Mouse (Mus musculus) limb, embryonic 14.5 days (tissue): ENCODE data around the gene Grm1. TPM values are rescaled to one million over a fixed set of nuclear protein-coding genes. Genes with fewer than 3 reads are reported as not detected.

Source experiments
- ATAC-seq: fragments of 200-750 bp; cut with Nextera tagmentation; 2 replicates; pipeline ENCODE4 v1.8.0; 2017; ENCODE audit warnings: low read depth, moderate number of reproducible peaks, moderate TSS enrichment; ENCODE audit not compliant: low FRiP score
- DNase-seq: peaks from one replicate; pipeline ENCODE4 v3.0.0-alpha.2; 2015; ENCODE audit warnings: low spot score
- H3K27ac ChIP-seq: fragments of 300-500 bp; sonication (generic); replicated peaks from 2 replicates; pipeline ENCODE4 v1.5.1; 2014; ENCODE audit warnings: low read depth, mild to moderate bottlenecking, low read length, moderate library complexity, mixed read lengths
- H3K27me3 ChIP-seq: fragments of 300-500 bp; sonication (generic); 2 replicates; pipeline ENCODE4 v1.6.1; 2014; ENCODE audit warnings: low read length, mixed read lengths; ENCODE audit not compliant: control insufficient read depth, insufficient read depth
- H3K36me3 ChIP-seq: fragments of 300-500 bp; sonication (generic); 2 replicates; pipeline ENCODE4 v1.6.1; 2014; ENCODE audit warnings: mild to moderate bottlenecking, low read length, moderate library complexity, mixed read lengths; ENCODE audit not compliant: control insufficient read depth, insufficient read depth
- H3K4me1 ChIP-seq: fragments of 300-500 bp; sonication (generic); 2 replicates; pipeline ENCODE4 v1.6.1; 2014; ENCODE audit warnings: antibody characterized with exemption, low read length, mixed read lengths; ENCODE audit not compliant: control insufficient read depth, insufficient read depth
- H3K4me2 ChIP-seq: fragments of 300-500 bp; sonication (generic); replicated peaks from 2 replicates; pipeline ENCODE4 v1.6.1; 2014; ENCODE audit warnings: low read depth, mild to moderate bottlenecking, low read length, moderate library complexity; ENCODE audit not compliant: severe bottlenecking
- H3K4me3 ChIP-seq: fragments of 300-500 bp; sonication (generic); replicated peaks from 2 replicates; pipeline ENCODE4 v1.5.1; 2014; ENCODE audit warnings: low read length
- H3K9ac ChIP-seq: fragments of 300-500 bp; sonication (generic); 2 replicates; pipeline ENCODE4 v1.6.1; 2014; ENCODE audit warnings: mild to moderate bottlenecking, low read depth, low read length, moderate library complexity; ENCODE audit not compliant: severe bottlenecking
- H3K9me3 ChIP-seq: fragments of 300-500 bp; sonication (generic); 2 replicates; pipeline ENCODE4 v1.6.1; 2016; ENCODE audit warnings: low read length; ENCODE audit not compliant: control insufficient read depth
- POLR2A ChIP-seq: fragments of 200-500 bp; IDR thresholded peaks from 2 replicates; pipeline ENCODE4 v1.8.0; 2012; ENCODE audit warnings: inconsistent platforms, mild to moderate bottlenecking, moderate library complexity, borderline replicate concordance; ENCODE audit not compliant: insufficient read depth, insufficient read length; ENCODE audit errors: extremely low read depth
- WGBS: fragments of 180-500 bp; shearing (Covaris S2); extraction: QIAGEN DNeasy Blood & Tissue Kit; methylation state at CpG from one replicate; pipeline ENCODE4 v1.1.7; 2014; 5-methylcytosine and 5-hydroxymethylcytosine counted together
- polyA plus RNA-seq, 2 experiments: library from polyadenylated mRNA; depleted of rRNA in 1 of 2; stranded (reverse) in 1 of 2; unstranded in 1 of 2; fragments of >200 nt; fragmentation: Nextera tagmentation in 1 of 2; extraction: Ambion mirVana in 1 of 2; gene quantifications; 2 replicates each; pipeline versions ENCODE4 v1.2.1 to v1.2.3; 2012 to 2014

Grm1 gene
- polyA plus RNA-seq, 2 experiments, result 0.08 to 0.19 TPM

GRCm38 (mm10) chr10:10697497-10697896 is 384.7 kb downstream of the Grm1 start:
- Histone ChIP-seq H3K9me3 (no peaks in the 10 kb centered on the region), H3K4me3 (no peak overlapping the region), H3K9ac (no peak overlapping the region), H3K36me3 (no peaks in the 10 kb centered on the region), H3K27ac (no peak overlapping the region), H3K4me1 (peaks cover 4% of the 10 kb centered on the region; the same call in 1 of the 2 replicates), H3K4me2 (no peak overlapping the region), H3K27me3 (no peaks in the 10 kb centered on the region)
- DNase-seq (no peak), ATAC-seq (no peak)
- 66% methylated on average over 6 of the region's 6 CpGs for WGBS
- no peak for TF ChIP-seq POLR2A

GRCm38 (mm10) chr10:10689668-10690223 is 392.4 kb downstream of the Grm1 start:
- no peaks in the 10 kb centered on the region; the same call in 1 of the 2 replicates for H3K27me3 ChIP-seq
- H3K4me3 ChIP-seq, result peak overlapping the region; percentile 42
- no peaks in the 10 kb centered on the region for H3K36me3 ChIP-seq
- TF ChIP-seq POLR2A, result no peak
- ATAC-seq (no peak), DNase-seq (no peak)
- H3K9ac ChIP-seq, result peak overlapping the region; percentile 54
- no peak overlapping the region for H3K27ac ChIP-seq
- 8% methylated on average over 11 of the region's 11 CpGs for WGBS
- 0 out of 2 replicates have a peak, but pooled peaks cover 6% of the 10 kb centered on the region for H3K4me1 ChIP-seq
- no peaks in the 10 kb centered on the region for H3K9me3 ChIP-seq
- H3K4me2 ChIP-seq, result peak overlapping the region; percentile 90

GRCm38 (mm10) chr10:10688907-10689667 is 393.1 kb downstream of the Grm1 start:
- WGBS, result 2% methylated on average over 31 of the region's 35 CpGs
- DNase-seq, result peak; percentile 9
- peak overlapping the region; percentile 90 for H3K4me2 ChIP-seq
- no peak overlapping the region for H3K27ac ChIP-seq
- H3K9me3 ChIP-seq, result no peaks in the 10 kb centered on the region
- H3K4me1 ChIP-seq, result 0 out of 2 replicates have a peak, but pooled peaks cover 6% of the 10 kb centered on the region
- H3K9ac ChIP-seq, result peak overlapping the region; percentile 54
- no peaks in the 10 kb centered on the region for H3K36me3 ChIP-seq
- H3K4me3 ChIP-seq, result peak overlapping the region; percentile 42
- ATAC-seq, result peak; percentile 53
- no peaks in the 10 kb centered on the region; the same call in 1 of the 2 replicates for H3K27me3 ChIP-seq
- no peak for TF ChIP-seq POLR2A

- 88% methylated on average over 1 of the region's 1 CpGs for WGBS
- Histone ChIP-seq H3K36me3 (no peaks in the 10 kb centered on the region), H3K4me3 (no peak within 1 kb of the TSS), H3K27ac (no peak within 1 kb of the TSS), H3K4me2 (no peak within 1 kb of the TSS), H3K4me1 (no peaks in the 10 kb centered on the region), H3K9ac (no peak within 1 kb of the TSS), H3K9me3 (no peaks in the 10 kb centered on the region), H3K27me3 (no peaks in the 10 kb centered on the region)
- ATAC-seq (no peak), DNase-seq (no peak)
- no peak for TF ChIP-seq POLR2A
Observed at GRCm38 (mm10) chr10:10681048-10681447, 401.1 kb downstream of the Grm1 start, which contains the start of gene Gm10944. Gene Gm10944, plus strand, starts transcription at chr10:10681348.

DNA sequence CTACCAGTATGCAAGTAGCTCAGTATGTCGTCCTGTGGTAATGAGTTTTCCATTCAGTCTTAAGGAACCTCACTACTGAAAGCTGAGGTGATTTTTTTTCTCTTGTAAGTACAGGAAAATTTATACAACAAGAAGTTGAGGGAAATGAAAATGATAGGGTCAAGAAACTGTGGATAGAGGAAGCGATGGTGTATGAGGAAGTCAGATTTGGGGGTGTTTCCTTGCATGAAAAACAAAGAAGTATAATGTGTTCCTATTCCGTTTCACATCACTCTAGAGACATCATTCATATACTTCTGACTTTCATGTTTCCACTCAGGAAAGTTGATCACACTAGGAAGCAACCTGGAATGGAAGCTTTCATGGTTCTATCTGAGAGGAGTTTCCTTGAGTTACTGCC is 422.2 kb downstream of the Grm1 start:
- H3K9me3 ChIP-seq, result no peaks in the 10 kb centered on the region
- H3K4me1 ChIP-seq, result no peaks in the 10 kb centered on the region
- DNase-seq (no peak), ATAC-seq (no peak)
- 67% methylated on average over 3 of the region's 3 CpGs for WGBS
- TF ChIP-seq POLR2A, result no peak
- no peaks in the 10 kb centered on the region for H3K36me3 ChIP-seq
- no peak overlapping the region for H3K27ac ChIP-seq
- H3K4me3 ChIP-seq, result no peak overlapping the region
- H3K27me3 ChIP-seq, result no peaks in the 10 kb centered on the region
- no peak overlapping the region for H3K9ac ChIP-seq
- H3K4me2 ChIP-seq, result no peak overlapping the region
